Mouse (Mus musculus) midbrain, embryonic 16.5 days (tissue): Measurements from ENCODE around the gene Ackr1. TPM values are rescaled to one million over a fixed set of nuclear protein-coding genes. Genes with fewer than 3 reads are reported as not detected.
"Not testable (repeated sequence)": the region's sequence is repeated elsewhere in the genome, so short reads cannot be mapped to it uniquely, and the experiment has no call there.

Source experiments
- ATAC-seq: fragments of 200-750 bp; cut with Nextera tagmentation; 2 replicates; pipeline ENCODE4 v1.8.0; 2017; ENCODE audit warnings: moderate TSS enrichment
- H3K27ac ChIP-seq: fragments of 300-500 bp; sonication (generic); 2 replicates; pipeline ENCODE4 v1.5.1; 2014; ENCODE audit warnings: mild to moderate bottlenecking, low read length, mixed read lengths
- H3K27me3 ChIP-seq: fragments of 300-500 bp; sonication (generic); 2 replicates; pipeline ENCODE4 v1.6.1; 2014; ENCODE audit warnings: low read depth, low read length, mixed read lengths; ENCODE audit not compliant: control insufficient read depth, insufficient read depth
- H3K36me3 ChIP-seq: fragments of 300-500 bp; sonication (generic); 2 replicates; pipeline ENCODE4 v1.6.1; 2014; ENCODE audit warnings: mild to moderate bottlenecking, low read length, moderate library complexity, mixed read lengths; ENCODE audit not compliant: control insufficient read depth, insufficient read depth
- H3K4me1 ChIP-seq: fragments of 300-500 bp; sonication (generic); 2 replicates; pipeline ENCODE4 v1.6.1; 2014; ENCODE audit warnings: mild to moderate bottlenecking, low read length, mixed read lengths; ENCODE audit not compliant: control insufficient read depth, insufficient read depth
- H3K4me2 ChIP-seq: fragments of 300-500 bp; sonication (generic); 2 replicates; pipeline ENCODE4 v1.6.1; 2014; ENCODE audit warnings: mild to moderate bottlenecking, low read length, mixed read lengths
- H3K4me3 ChIP-seq: fragments of 300-500 bp; sonication (generic); 2 replicates; pipeline ENCODE4 v1.5.1; 2014; ENCODE audit warnings: low read depth, mild to moderate bottlenecking, low read length, moderate library complexity, mixed read lengths
- H3K9ac ChIP-seq: fragments of 300-500 bp; sonication (generic); 2 replicates; pipeline ENCODE4 v1.6.1; 2014; ENCODE audit warnings: low read depth, low read length, mixed read lengths
- H3K9me3 ChIP-seq: fragments of 300-500 bp; sonication (generic); replicated peaks from 2 replicates; pipeline ENCODE4 v1.6.1; 2014; ENCODE audit warnings: mild to moderate bottlenecking, low read length, mixed read lengths; ENCODE audit not compliant: control insufficient read depth, poor library complexity, severe bottlenecking
- WGBS: fragments of 180-500 bp; shearing (Covaris S2); extraction: QIAGEN DNeasy Blood & Tissue Kit; methylation state at CpG from one replicate; pipeline ENCODE4 v1.1.7; 2014; 5-methylcytosine and 5-hydroxymethylcytosine counted together
- polyA plus RNA-seq: library from polyadenylated mRNA; unstranded; fragments of >200 nt; fragmentation: Nextera tagmentation; extraction: Ambion mirVana; gene quantifications from 2 replicates; pipeline ENCODE4 v1.2.1, GENCODE M21; 2015

The Ackr1 gene
- polyA plus RNA-seq, 1 experiment from 2014 or later: 19.9 TPM

DNA sequence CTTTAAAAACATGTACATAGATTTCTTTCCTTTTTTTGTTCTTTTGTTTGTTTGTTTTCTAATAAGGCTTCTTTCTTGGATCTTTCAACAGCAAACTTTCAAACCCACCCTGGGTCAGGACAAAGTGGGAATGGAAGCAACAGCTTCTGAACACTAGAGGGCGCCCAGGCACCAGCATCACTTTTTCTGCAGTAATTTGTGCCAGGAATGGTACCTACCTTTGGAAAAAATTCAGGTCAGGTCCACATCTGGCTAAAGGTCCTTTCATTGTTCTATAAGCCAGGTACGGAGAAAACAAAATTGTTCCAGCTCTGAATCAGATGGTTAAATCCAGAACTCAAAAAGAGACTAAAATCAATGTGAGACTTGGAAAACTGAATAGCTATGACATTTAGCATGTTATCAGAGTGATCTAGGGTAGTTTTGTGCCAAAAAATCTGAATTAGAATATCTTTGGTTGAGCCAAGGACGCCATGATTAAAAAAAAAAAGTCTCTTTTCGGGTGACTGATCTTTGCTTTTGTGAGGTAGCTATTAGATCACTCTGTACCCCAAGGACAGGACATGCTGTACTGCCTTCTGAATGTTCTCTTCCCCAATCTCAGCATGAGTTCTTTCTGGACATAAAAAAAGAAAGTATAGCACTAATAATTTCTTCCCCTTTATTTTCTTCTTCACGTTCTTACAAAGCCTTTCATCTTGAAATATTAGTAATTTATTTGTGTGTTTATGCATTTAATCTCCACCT, 9.5 kb downstream of the Ackr1 start:
- no peak for ATAC-seq
- Histone ChIP-seq H3K4me3 (no peak overlapping the region), H3K27me3 (no peaks in the 10 kb centered on the region), H3K4me2 (no peak overlapping the region), H3K4me1 (0 out of 2 replicates have a peak, but pooled peaks cover 2% of the 10 kb centered on the region), H3K9ac (no peak overlapping the region), H3K27ac (no peak overlapping the region), H3K9me3 (no peaks in the 10 kb centered on the region), H3K36me3 (no peaks in the 10 kb centered on the region)
- 33% methylated on average over 5 of the region's 5 CpGs for WGBS

DNA sequence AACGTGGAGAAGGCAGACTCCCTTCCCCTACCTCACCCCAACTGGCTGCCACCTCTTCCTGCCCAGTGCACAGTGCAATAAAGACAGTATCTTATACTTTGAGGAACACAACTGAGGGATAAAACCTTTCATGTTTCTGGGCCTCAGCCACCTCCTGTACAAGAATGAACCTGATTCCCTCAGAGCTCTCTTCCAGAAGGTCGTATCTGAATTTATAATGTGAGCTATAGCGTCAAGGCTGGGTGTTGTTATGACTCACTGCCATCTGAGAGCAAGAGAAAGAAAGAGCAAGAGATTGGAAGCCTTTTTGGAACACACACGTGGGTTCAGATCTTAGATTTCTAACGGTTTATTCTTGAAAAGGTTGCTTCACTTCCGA, 11.3 kb downstream of the Ackr1 start:
- no peak overlapping the region for H3K27ac ChIP-seq
- no peak for ATAC-seq

GRCm38 (mm10) chr1:173321593-173322248, 11.8 kb downstream of the Ackr1 start:
- Histone ChIP-seq H3K27me3 (no peaks in the 10 kb centered on the region), H3K4me1 (no peaks in the 10 kb centered on the region), H3K9ac (no peak overlapping the region), H3K9me3 (no peaks in the 10 kb centered on the region), H3K36me3 (no peaks in the 10 kb centered on the region), H3K4me2 (no peak overlapping the region), H3K27ac (no peak overlapping the region), H3K4me3 (no peak overlapping the region)
- 59% methylated on average over 8 of the region's 8 CpGs for WGBS
- ATAC-seq: 0 out of 2 replicates have a peak, but pooled peaks have one; percentile 48

More for the DNA sequence above, 11.3 kb downstream of the Ackr1 start:
- no peak overlapping the region for H3K4me3 ChIP-seq
- no peaks in the 10 kb centered on the region for H3K36me3 ChIP-seq
- no peaks in the 10 kb centered on the region for H3K9me3 ChIP-seq
- H3K4me1 ChIP-seq: no peaks in the 10 kb centered on the region
- H3K27me3 ChIP-seq: no peaks in the 10 kb centered on the region
- no peak overlapping the region for H3K4me2 ChIP-seq
- H3K9ac ChIP-seq: no peak overlapping the region
- WGBS: 65% methylated on average over 6 of the region's 6 CpGs

GRCm38 (mm10) chr1:173317925-173318477, 15.5 kb downstream of the Ackr1 start:
- no peaks in the 10 kb centered on the region for H3K27me3 ChIP-seq
- no peak overlapping the region for H3K4me2 ChIP-seq
- H3K9me3 ChIP-seq: no peaks in the 10 kb centered on the region
- H3K4me1 ChIP-seq: no peaks in the 10 kb centered on the region
- ATAC-seq: no peak
- no peaks in the 10 kb centered on the region for H3K36me3 ChIP-seq
- no peak overlapping the region for H3K9ac ChIP-seq
- no peak overlapping the region for H3K4me3 ChIP-seq
- H3K27ac ChIP-seq: no peak overlapping the region
- WGBS: 92% methylated on average over 2 of the region's 2 CpGs

DNA sequence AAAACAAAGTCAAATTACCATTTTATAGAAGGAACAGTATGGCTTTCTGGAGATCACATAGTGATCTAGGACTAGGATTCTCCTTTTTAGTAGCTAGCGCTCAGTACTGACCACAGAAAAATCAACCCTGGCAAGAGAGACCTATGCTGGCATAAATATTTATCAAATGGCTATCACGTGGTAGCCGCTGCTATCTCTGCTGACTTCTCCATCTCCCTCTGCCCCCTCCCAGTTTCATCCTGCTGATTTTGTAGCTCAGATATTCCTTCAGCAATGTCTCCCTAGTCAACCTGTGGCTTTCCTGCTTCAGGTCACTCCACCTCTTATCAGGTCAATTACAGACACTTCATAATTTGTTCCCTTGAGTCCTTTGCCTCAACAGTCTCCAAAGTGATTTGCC, 17.8 kb downstream of the Ackr1 start:
- 95% methylated on average over 3 of the region's 3 CpGs for WGBS
- no peak for ATAC-seq
- H3K4me2 ChIP-seq: no peak overlapping the region
- H3K9ac ChIP-seq: no peak overlapping the region
- H3K4me3 ChIP-seq: no peak overlapping the region
- H3K36me3 ChIP-seq: no peaks in the 10 kb centered on the region
- no peaks in the 10 kb centered on the region for H3K4me1 ChIP-seq
- no peaks in the 10 kb centered on the region for H3K9me3 ChIP-seq
- no peaks in the 10 kb centered on the region for H3K27me3 ChIP-seq
- H3K27ac ChIP-seq: no peak overlapping the region

GRCm38 (mm10) chr1:173313535-173314050, 20.0 kb downstream of the Ackr1 start:
- not testable (repeated sequence) for H3K36me3 ChIP-seq, H3K4me1 ChIP-seq, H3K4me3 ChIP-seq, H3K27me3 ChIP-seq, H3K27ac ChIP-seq, H3K9me3 ChIP-seq, H3K4me2 ChIP-seq, H3K9ac ChIP-seq, ATAC-seq
- 88% methylated on average over 7 of the region's 7 CpGs for WGBS

- not testable (repeated sequence) for H3K36me3 ChIP-seq, H3K4me2 ChIP-seq, H3K27ac ChIP-seq, ATAC-seq, H3K9ac ChIP-seq, H3K4me3 ChIP-seq, H3K9me3 ChIP-seq, H3K4me1 ChIP-seq, H3K27me3 ChIP-seq
- WGBS: 47% methylated on average over 3 of the region's 3 CpGs
These were observed 30.8 kb downstream of the Ackr1 start for GRCm38 (mm10) chr1:173302795-173303194.
